Mouse (Mus musculus) kidney, adult 2 months (tissue): Measurements from ENCODE around the gene C030005K15Rik. TPM values are rescaled to one million over a fixed set of nuclear protein-coding genes. Genes with fewer than 3 reads are reported as not detected.

ENCODE experiments used
- DNase-seq: peaks from one replicate; pipeline ENCODE4 v3.0.0; 2021
- H3K27ac ChIP-seq: fragments of 200-500 bp; 2 replicates; pipeline ENCODE4 v1.5.1; 2012; ENCODE audit warnings: low read depth, low read length, control low read depth, inconsistent platforms; ENCODE audit not compliant: insufficient read depth
- H3K27me3 ChIP-seq: fragments of 200-500 bp; replicated peaks from 2 replicates; pipeline ENCODE4 v1.6.1; 2012; ENCODE audit warnings: mild to moderate bottlenecking, moderate library complexity, low read length, inconsistent platforms; ENCODE audit not compliant: control insufficient read depth, insufficient read depth
- H3K36me3 ChIP-seq: fragments of 200-500 bp; 2 replicates; pipeline ENCODE4 v1.6.1; 2012; ENCODE audit warnings: mild to moderate bottlenecking, moderate library complexity, low read length, inconsistent platforms; ENCODE audit not compliant: control insufficient read depth, insufficient read depth
- H3K4me1 ChIP-seq: fragments of 200-500 bp; 2 replicates; pipeline ENCODE4 v1.6.1; 2011; ENCODE audit warnings: low read length; ENCODE audit not compliant: control insufficient read depth, insufficient read depth
- H3K4me3 ChIP-seq: fragments of 200-500 bp; 2 replicates; pipeline ENCODE4 v1.5.1; 2011; ENCODE audit warnings: mild to moderate bottlenecking, low read depth, low read length, control low read depth; ENCODE audit not compliant: insufficient read depth
- CTCF ChIP-seq: fragments of 200-500 bp; conservative IDR thresholded peaks from 2 replicates; pipeline ENCODE4 v1.5.1; 2011; ENCODE audit warnings: low read depth, mild to moderate bottlenecking, control low read depth, low read length, moderate library complexity, mixed read lengths; ENCODE audit not compliant: insufficient read depth, insufficient read length
- POLR2A ChIP-seq: fragments of 200-500 bp; IDR thresholded peaks from one replicate; pipeline ENCODE4 v1.6.1; 2011; ENCODE audit warnings: low read depth, low read length, control low read depth
- WGBS: fragments of 180-500 bp; shearing (Covaris S2); methylation state at CpG from one replicate; pipeline ENCODE4 v1.1.7; 2018; 5-methylcytosine and 5-hydroxymethylcytosine counted together
- polyA plus RNA-seq: library from polyadenylated mRNA; depleted of rRNA; stranded (reverse); fragments of >200 nt; gene quantifications from 2 replicates; pipeline ENCODE4 v1.2.3, GENCODE M21; 2012; rRNA removed

The C030005K15Rik gene
- polyA plus RNA-seq, 1 experiment: not detected

DNA sequence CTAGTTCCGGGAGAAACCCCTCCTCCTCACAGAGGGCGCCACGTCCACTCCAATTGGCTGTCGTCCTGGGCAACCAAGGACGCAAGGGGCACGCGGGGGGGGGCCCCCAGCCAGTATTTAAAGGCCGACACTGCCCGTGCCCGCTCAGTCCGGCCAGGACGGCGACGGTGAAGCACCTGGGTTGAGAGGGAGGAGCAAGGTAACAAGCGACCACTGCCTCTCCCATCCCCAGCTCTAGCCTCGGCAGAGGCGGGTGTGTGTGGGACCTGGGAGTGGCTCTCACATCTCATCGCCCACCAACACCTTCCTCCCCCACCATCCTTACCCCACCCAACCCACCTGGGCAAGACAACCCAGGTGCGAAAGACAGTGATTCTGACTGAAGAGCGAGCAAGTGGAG lies 33.6 kb downstream of the C030005K15Rik start, which contains the start of gene Ccer1:
Gene Ccer1 (plus strand): TSS at position 147 of the 400 bp plus-strand sequence.
- H3K4me3 ChIP-seq: no peak within 1 kb of the TSS
- no peaks in the 10 kb centered on the region; the same call in 1 of the 2 replicates for H3K27me3 ChIP-seq
- no peak for TF ChIP-seq POLR2A
- DNase-seq: no peak
- no peak within 1 kb of the TSS for H3K27ac ChIP-seq
- H3K36me3 ChIP-seq: no peaks in the 10 kb centered on the region
- 74% methylated on average over 20 of the region's 20 CpGs for WGBS
- H3K4me1 ChIP-seq: no peaks in the 10 kb centered on the region

GRCm38 (mm10) chr10:97689425-97689824 lies 37.1 kb downstream of the C030005K15Rik start:
- Histone ChIP-seq H3K36me3 (no peaks in the 10 kb centered on the region), H3K27ac (no peak overlapping the region), H3K27me3 (no peaks in the 10 kb centered on the region; the same call in 1 of the 2 replicates), H3K4me1 (no peaks in the 10 kb centered on the region), H3K4me3 (no peak overlapping the region)
- DNase-seq: no peak
- 75% methylated on average over 3 of the region's 3 CpGs for WGBS
- TF ChIP-seq CTCF (no peak), POLR2A (no peak)

GRCm38 (mm10) chr10:97687198-97687597 lies 39.4 kb downstream of the C030005K15Rik start:
- Histone ChIP-seq H3K27ac (no peak overlapping the region), H3K36me3 (no peaks in the 10 kb centered on the region), H3K4me3 (no peak overlapping the region), H3K4me1 (no peaks in the 10 kb centered on the region), H3K27me3 (no peaks in the 10 kb centered on the region; the same call in 1 of the 2 replicates)
- no peak for TF ChIP-seq POLR2A
- TF ChIP-seq CTCF: no peak
- DNase-seq: no peak
- WGBS: 85% methylated on average over 1 of the region's 1 CpGs

DNA sequence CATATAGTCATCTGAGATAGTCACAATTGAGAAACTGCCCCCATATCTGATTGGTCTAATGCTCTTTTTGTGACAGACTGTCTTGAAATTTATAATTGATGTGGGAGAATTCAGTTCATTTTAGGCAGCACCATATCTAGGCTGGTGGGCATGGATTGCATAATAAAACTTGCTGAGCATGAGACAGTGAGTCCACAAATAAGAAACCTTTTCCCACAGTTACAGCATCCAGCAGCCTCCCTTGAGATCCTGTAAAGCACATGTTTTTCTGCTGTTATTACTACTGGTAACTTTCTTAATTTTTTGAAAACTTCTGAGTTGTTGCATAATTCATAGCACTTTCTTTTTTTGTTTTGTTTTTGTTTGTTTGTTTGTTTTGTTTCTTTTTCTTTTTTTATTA lies 43.6 kb downstream of the C030005K15Rik start:
- no peak for DNase-seq
- H3K4me1 ChIP-seq: no peaks in the 10 kb centered on the region
- H3K27ac ChIP-seq: no peak overlapping the region
- no peak overlapping the region for H3K4me3 ChIP-seq
- no peaks in the 10 kb centered on the region for H3K27me3 ChIP-seq
- TF ChIP-seq CTCF: no peak
- no peak for TF ChIP-seq POLR2A
- no peaks in the 10 kb centered on the region for H3K36me3 ChIP-seq

Other genes starting within 250 kb of the C030005K15Rik start
- 97.6 and 106 TPM in 2 replicates for gene Dcn, start 247.1 kb downstream of the C030005K15Rik start, polyA plus RNA-seq
- gene Lum, start 161.6 kb downstream of the C030005K15Rik start, polyA plus RNA-seq: 6.4 and 7.9 TPM in 2 replicates
- gene Kera, start 119.9 kb downstream of the C030005K15Rik start, polyA plus RNA-seq: not detected in 2 replicates
- gene Epyc, start 82.7 kb downstream of the C030005K15Rik start, polyA plus RNA-seq: 0.22 and 0.43 TPM in 2 replicates
- 0.03 and 0.04 TPM in 2 replicates for gene Ccer1, start 33.7 kb downstream of the C030005K15Rik start, polyA plus RNA-seq